Mouse (Mus musculus): ENCODE measurements around the gene Myof. TPM values are rescaled to one million over a fixed set of nuclear protein-coding genes. Genes with fewer than 3 reads are reported as not detected.

The Myof gene
- polyA plus RNA-seq, 1 experiment from 2014 or later, result 4.4 TPM

- DNase-seq (ENCODE audit: low spot score) (no peak), ATAC-seq (replicated peaks; ENCODE audit: low FRiP score) (no peak)
- no peak overlapping the region for H3K27ac ChIP-seq (ENCODE audit: low read depth, low read length)
- no peak overlapping the region for H3K4me2 ChIP-seq
- H3K4me1 ChIP-seq (replicated peaks; ENCODE audit: control insufficient read depth, insufficient read depth, low read length), result no peaks in the 10 kb centered on the region
- H3K36me3 ChIP-seq (ENCODE audit: control insufficient read depth, insufficient read depth, low read length), result no peaks in the 10 kb centered on the region
- H3K4me3 ChIP-seq (ENCODE audit: low read depth, low read length), result no peak overlapping the region
- no peaks in the 10 kb centered on the region for H3K9me3 ChIP-seq (ENCODE audit: control insufficient read depth, low read length)
- 81% methylated on average over 4 of the region's 4 CpGs for WGBS
- H3K27me3 ChIP-seq (replicated peaks; ENCODE audit: control insufficient read depth, insufficient read depth, low read length), result no peaks in the 10 kb centered on the region
- H3K9ac ChIP-seq (ENCODE audit: low read depth, low read length), result no peak overlapping the region
These were observed 129.1 kb downstream of the Myof start for GRCm38 (mm10) chr19:37914261-37914660.

- no peaks in the 10 kb centered on the region for H3K27me3 ChIP-seq (replicated peaks; ENCODE audit: control insufficient read depth, insufficient read depth, low read length)
- H3K9ac ChIP-seq (ENCODE audit: low read depth, low read length), result no peak overlapping the region
- ATAC-seq (replicated peaks; ENCODE audit: low FRiP score) (no peak), DNase-seq (ENCODE audit: low spot score) (no peak)
- H3K36me3 ChIP-seq (ENCODE audit: control insufficient read depth, insufficient read depth, low read length), result no peaks in the 10 kb centered on the region
- H3K4me1 ChIP-seq (replicated peaks; ENCODE audit: control insufficient read depth, insufficient read depth, low read length), result no peaks in the 10 kb centered on the region
- H3K4me2 ChIP-seq, result no peak overlapping the region
- H3K27ac ChIP-seq (ENCODE audit: low read depth, low read length), result no peak overlapping the region
- 78% methylated on average over 6 of the region's 6 CpGs for WGBS
- no peak overlapping the region for H3K4me3 ChIP-seq (ENCODE audit: low read depth, low read length)
- no peaks in the 10 kb centered on the region for H3K9me3 ChIP-seq (ENCODE audit: control insufficient read depth, low read length)
These were observed 130.9 kb downstream of the Myof start for GRCm38 (mm10) chr19:37912501-37912900.

GRCm38 (mm10) chr19:37909830-37910261 lies 133.5 kb downstream of the Myof start:
- Histone ChIP-seq H3K36me3 (ENCODE audit: control insufficient read depth, insufficient read depth, low read length) (no peaks in the 10 kb centered on the region), H3K4me1 (replicated peaks; ENCODE audit: control insufficient read depth, insufficient read depth, low read length) (no peaks in the 10 kb centered on the region), H3K27ac (ENCODE audit: low read depth, low read length) (no peak overlapping the region), H3K9me3 (ENCODE audit: control insufficient read depth, low read length) (no peaks in the 10 kb centered on the region), H3K9ac (ENCODE audit: low read depth, low read length) (no peak overlapping the region), H3K4me3 (ENCODE audit: low read depth, low read length) (no peak overlapping the region), H3K27me3 (replicated peaks; ENCODE audit: control insufficient read depth, insufficient read depth, low read length) (no peaks in the 10 kb centered on the region), H3K4me2 (no peak overlapping the region)
- 43% methylated on average over 5 of the region's 5 CpGs for WGBS
- no peak for DNase-seq (ENCODE audit: low spot score)
- no peak for ATAC-seq (replicated peaks; ENCODE audit: low FRiP score)

GRCm38 (mm10) chr19:37907451-37908320 lies 135.7 kb downstream of the Myof start:
- ATAC-seq (replicated peaks; ENCODE audit: low FRiP score), result no peak
- H3K27me3 ChIP-seq (replicated peaks; ENCODE audit: control insufficient read depth, insufficient read depth, low read length), result no peaks in the 10 kb centered on the region
- H3K9me3 ChIP-seq (ENCODE audit: control insufficient read depth, low read length), result no peaks in the 10 kb centered on the region
- H3K4me3 ChIP-seq (ENCODE audit: low read depth, low read length), result no peak overlapping the region
- H3K4me2 ChIP-seq, result no peak overlapping the region
- H3K27ac ChIP-seq (ENCODE audit: low read depth, low read length), result no peak overlapping the region
- 41% methylated on average over 17 of the region's 17 CpGs for WGBS
- no peaks in the 10 kb centered on the region for H3K36me3 ChIP-seq (ENCODE audit: control insufficient read depth, insufficient read depth, low read length)
- no peak overlapping the region for H3K9ac ChIP-seq (ENCODE audit: low read depth, low read length)
- H3K4me1 ChIP-seq (replicated peaks; ENCODE audit: control insufficient read depth, insufficient read depth, low read length), result no peaks in the 10 kb centered on the region
- no peak for DNase-seq (ENCODE audit: low spot score)

GRCm38 (mm10) chr19:37906916-37907315 lies 136.5 kb downstream of the Myof start:
- 70% methylated on average over 3 of the region's 3 CpGs for WGBS
- no peaks in the 10 kb centered on the region for H3K27me3 ChIP-seq (replicated peaks; ENCODE audit: control insufficient read depth, insufficient read depth, low read length)
- H3K27ac ChIP-seq (ENCODE audit: low read depth, low read length), result no peak overlapping the region
- H3K4me3 ChIP-seq (ENCODE audit: low read depth, low read length), result no peak overlapping the region
- H3K4me2 ChIP-seq, result no peak overlapping the region
- no peak for ATAC-seq (replicated peaks; ENCODE audit: low FRiP score)
- no peak overlapping the region for H3K9ac ChIP-seq (ENCODE audit: low read depth, low read length)
- no peak for DNase-seq (ENCODE audit: low spot score)
- H3K9me3 ChIP-seq (ENCODE audit: control insufficient read depth, low read length), result no peaks in the 10 kb centered on the region
- H3K36me3 ChIP-seq (ENCODE audit: control insufficient read depth, insufficient read depth, low read length), result no peaks in the 10 kb centered on the region
- H3K4me1 ChIP-seq (replicated peaks; ENCODE audit: control insufficient read depth, insufficient read depth, low read length), result no peaks in the 10 kb centered on the region

GRCm38 (mm10) chr19:37896081-37896480 lies 147.3 kb downstream of the Myof start:
- no peaks in the 10 kb centered on the region for H3K36me3 ChIP-seq (ENCODE audit: control insufficient read depth, insufficient read depth, low read length)
- no peaks in the 10 kb centered on the region for H3K9me3 ChIP-seq (ENCODE audit: control insufficient read depth, low read length)
- H3K4me1 ChIP-seq (replicated peaks; ENCODE audit: control insufficient read depth, insufficient read depth, low read length), result no peaks in the 10 kb centered on the region
- no peak overlapping the region for H3K4me2 ChIP-seq
- 63% methylated on average over 7 of the region's 7 CpGs for WGBS
- no peak overlapping the region for H3K9ac ChIP-seq (ENCODE audit: low read depth, low read length)
- DNase-seq (ENCODE audit: low spot score) (no peak), ATAC-seq (replicated peaks; ENCODE audit: low FRiP score) (no peak)
- no peak overlapping the region for H3K4me3 ChIP-seq (ENCODE audit: low read depth, low read length)
- H3K27ac ChIP-seq (ENCODE audit: low read depth, low read length), result no peak overlapping the region
- no peaks in the 10 kb centered on the region for H3K27me3 ChIP-seq (replicated peaks; ENCODE audit: control insufficient read depth, insufficient read depth, low read length)

GRCm38 (mm10) chr19:37891006-37891405 lies 152.4 kb downstream of the Myof start:
- WGBS, result 71% methylated on average over 2 of the region's 2 CpGs

GRCm38 (mm10) chr19:37886355-37887120 lies 156.8 kb downstream of the Myof start:
- DNase-seq (ENCODE audit: low spot score) (no peak), ATAC-seq (replicated peaks; ENCODE audit: low FRiP score) (no peak)
- H3K9me3 ChIP-seq (ENCODE audit: control insufficient read depth, low read length), result no peaks in the 10 kb centered on the region
- no peak overlapping the region for H3K4me3 ChIP-seq (ENCODE audit: low read depth, low read length)
- 16% methylated on average over 15 of the region's 15 CpGs for WGBS
- no peak overlapping the region for H3K27ac ChIP-seq (ENCODE audit: low read depth, low read length)
- peaks cover 5% of the 10 kb centered on the region; the same call in 1 of the 2 replicates for H3K27me3 ChIP-seq (replicated peaks; ENCODE audit: control insufficient read depth, insufficient read depth, low read length)
- no peaks in the 10 kb centered on the region for H3K36me3 ChIP-seq (ENCODE audit: control insufficient read depth, insufficient read depth, low read length)
- H3K4me2 ChIP-seq, result peak overlapping the region; percentile 4
- H3K9ac ChIP-seq (ENCODE audit: low read depth, low read length), result no peak overlapping the region
- no peaks in the 10 kb centered on the region for H3K4me1 ChIP-seq (replicated peaks; ENCODE audit: control insufficient read depth, insufficient read depth, low read length)

More at GRCm38 (mm10) chr19:37891006-37891405, 152.4 kb downstream of the Myof start:
- ATAC-seq (replicated peaks; ENCODE audit: low FRiP score) (no peak), DNase-seq (ENCODE audit: low spot score) (no peak)
- H3K4me2 ChIP-seq, result no peak overlapping the region
- no peak overlapping the region for H3K9ac ChIP-seq (ENCODE audit: low read depth, low read length)
- H3K27ac ChIP-seq (ENCODE audit: low read depth, low read length), result no peak overlapping the region
- no peak overlapping the region for H3K4me3 ChIP-seq (ENCODE audit: low read depth, low read length)
- H3K9me3 ChIP-seq (ENCODE audit: control insufficient read depth, low read length), result no peaks in the 10 kb centered on the region
- H3K27me3 ChIP-seq (replicated peaks; ENCODE audit: control insufficient read depth, insufficient read depth, low read length), result no peaks in the 10 kb centered on the region
- no peaks in the 10 kb centered on the region for H3K36me3 ChIP-seq (ENCODE audit: control insufficient read depth, insufficient read depth, low read length)
- H3K4me1 ChIP-seq (replicated peaks; ENCODE audit: control insufficient read depth, insufficient read depth, low read length), result no peaks in the 10 kb centered on the region

Measured in liver, embryonic 11.5 days (tissue).